Mouse (Mus musculus): Measurements from ENCODE around the gene Scyl2. TPM values are rescaled to one million over a fixed set of nuclear protein-coding genes. Genes with fewer than 3 reads are reported as not detected.
"Not testable (repeated sequence)": the region's sequence is repeated elsewhere in the genome, so short reads cannot be mapped to it uniquely, and the experiment has no call there.

Gene Scyl2
- total RNA-seq, 1 experiment from 2014 or later: 29.8 TPM

GRCm38 (mm10) chr10:89682157-89682556, 3.9 kb downstream of the Scyl2 start:
- ATAC-seq (replicated peaks; ENCODE audit: insufficient number of reproducible peaks, low FRiP score, low TSS enrichment, poor library complexity, severe bottlenecking): no peak

GRCm38 (mm10) chr10:89681706-89682105, 4.4 kb downstream of the Scyl2 start:
- ATAC-seq (replicated peaks; ENCODE audit: insufficient number of reproducible peaks, low FRiP score, low TSS enrichment, poor library complexity, severe bottlenecking): no peak

- no peak; the same call in 1 of the 2 replicates for ATAC-seq (replicated peaks; ENCODE audit: insufficient number of reproducible peaks, low FRiP score, low TSS enrichment, poor library complexity, severe bottlenecking)
Observed at GRCm38 (mm10) chr10:89680517-89680916, 5.6 kb downstream of the Scyl2 start.

- ATAC-seq (replicated peaks; ENCODE audit: insufficient number of reproducible peaks, low FRiP score, low TSS enrichment, poor library complexity, severe bottlenecking): no peak
Observed at GRCm38 (mm10) chr10:89679448-89679847, 6.6 kb downstream of the Scyl2 start.

GRCm38 (mm10) chr10:89678054-89678453, 8.0 kb downstream of the Scyl2 start:
- no peak for ATAC-seq (replicated peaks; ENCODE audit: insufficient number of reproducible peaks, low FRiP score, low TSS enrichment, poor library complexity, severe bottlenecking)

GRCm38 (mm10) chr10:89676609-89677008, 9.5 kb downstream of the Scyl2 start:
- ATAC-seq (replicated peaks; ENCODE audit: insufficient number of reproducible peaks, low FRiP score, low TSS enrichment, poor library complexity, severe bottlenecking): no peak

- not testable (repeated sequence) for ATAC-seq (replicated peaks; ENCODE audit: insufficient number of reproducible peaks, low FRiP score, low TSS enrichment, poor library complexity, severe bottlenecking)
Observed at GRCm38 (mm10) chr10:89670371-89670770, 15.7 kb downstream of the Scyl2 start.

- ATAC-seq (replicated peaks; ENCODE audit: insufficient number of reproducible peaks, low FRiP score, low TSS enrichment, poor library complexity, severe bottlenecking): no peak
Observed at GRCm38 (mm10) chr10:89667571-89667970, 18.5 kb downstream of the Scyl2 start.

- ATAC-seq (replicated peaks; ENCODE audit: insufficient number of reproducible peaks, low FRiP score, low TSS enrichment, poor library complexity, severe bottlenecking): no peak
Observed at GRCm38 (mm10) chr10:89665679-89666078, 20.4 kb downstream of the Scyl2 start.

GRCm38 (mm10) chr10:89664977-89665645, 21.0 kb downstream of the Scyl2 start:
- no peak for ATAC-seq (replicated peaks; ENCODE audit: insufficient number of reproducible peaks, low FRiP score, low TSS enrichment, poor library complexity, severe bottlenecking)

- no peak for ATAC-seq (replicated peaks; ENCODE audit: insufficient number of reproducible peaks, low FRiP score, low TSS enrichment, poor library complexity, severe bottlenecking)
Observed at GRCm38 (mm10) chr10:89656366-89656765, 29.7 kb downstream of the Scyl2 start.

- ATAC-seq (replicated peaks; ENCODE audit: insufficient number of reproducible peaks, low FRiP score, low TSS enrichment, poor library complexity, severe bottlenecking): no peak
Observed at GRCm38 (mm10) chr10:89652912-89653311, 33.2 kb downstream of the Scyl2 start.

GRCm38 (mm10) chr10:89651691-89652090, 34.4 kb downstream of the Scyl2 start:
- ATAC-seq (replicated peaks; ENCODE audit: insufficient number of reproducible peaks, low FRiP score, low TSS enrichment, poor library complexity, severe bottlenecking): no peak

GRCm38 (mm10) chr10:89646918-89647317, 39.2 kb downstream of the Scyl2 start:
- ATAC-seq (replicated peaks; ENCODE audit: insufficient number of reproducible peaks, low FRiP score, low TSS enrichment, poor library complexity, severe bottlenecking): no peak

- ATAC-seq (replicated peaks; ENCODE audit: insufficient number of reproducible peaks, low FRiP score, low TSS enrichment, poor library complexity, severe bottlenecking): no peak
Observed at GRCm38 (mm10) chr10:89637001-89637400, 49.1 kb downstream of the Scyl2 start.

- ATAC-seq (replicated peaks; ENCODE audit: insufficient number of reproducible peaks, low FRiP score, low TSS enrichment, poor library complexity, severe bottlenecking): no peak
Observed at GRCm38 (mm10) chr10:89635018-89635417, 51.1 kb downstream of the Scyl2 start.

GRCm38 (mm10) chr10:89633736-89634426, 52.2 kb downstream of the Scyl2 start:
- ATAC-seq (replicated peaks; ENCODE audit: insufficient number of reproducible peaks, low FRiP score, low TSS enrichment, poor library complexity, severe bottlenecking): no peak

- ATAC-seq (replicated peaks; ENCODE audit: insufficient number of reproducible peaks, low FRiP score, low TSS enrichment, poor library complexity, severe bottlenecking): no peak
Observed at GRCm38 (mm10) chr10:89633121-89633520, 53.0 kb downstream of the Scyl2 start.

- no peak for ATAC-seq (replicated peaks; ENCODE audit: insufficient number of reproducible peaks, low FRiP score, low TSS enrichment, poor library complexity, severe bottlenecking)
Observed at GRCm38 (mm10) chr10:89631831-89632230, 54.3 kb downstream of the Scyl2 start.

GRCm38 (mm10) chr10:89630564-89630963, 55.5 kb downstream of the Scyl2 start:
- ATAC-seq (replicated peaks; ENCODE audit: insufficient number of reproducible peaks, low FRiP score, low TSS enrichment, poor library complexity, severe bottlenecking): no peak
